Mouse (Mus musculus): ENCODE results near the gene Gm20867. TPM values are rescaled to one million over a fixed set of nuclear protein-coding genes. Genes with fewer than 3 reads are reported as not detected.
"Not testable (repeated sequence)": the region's sequence is repeated elsewhere in the genome, so short reads cannot be mapped to it uniquely, and the experiment has no call there.

The Gm20867 gene
- total RNA-seq (2021): not detected

DNA sequence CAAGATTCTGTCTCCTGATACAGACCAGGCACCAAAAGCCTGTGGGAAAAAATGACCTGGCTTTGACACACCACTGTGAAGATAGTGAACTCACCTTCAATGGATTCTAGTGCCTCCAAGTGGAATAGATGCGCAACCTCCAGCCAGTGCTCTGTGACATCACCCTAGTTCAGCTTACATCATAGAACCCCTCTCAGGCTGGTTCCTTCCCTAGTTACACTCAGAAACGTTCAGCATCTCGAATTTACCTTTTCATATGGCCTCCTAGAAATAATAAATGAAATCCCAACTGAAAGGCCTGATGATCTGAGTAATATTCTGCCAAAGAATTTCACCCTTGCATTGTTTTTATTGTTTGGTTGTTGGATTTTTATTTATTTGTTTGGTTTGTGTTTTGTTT is at the start of gene Gm20867:
Gene Gm20867, minus strand, starts transcription at position 101 of the 400 bp plus-strand sequence.
- not testable (repeated sequence) for DNase-seq

Other genes with a start within 250 kb of the Gm20867 start
- gene Gm29564, start 249.8 kb upstream of the Gm20867 start, total RNA-seq (2021): not detected